Mouse (Mus musculus): ENCODE data around the gene Ephb1. TPM values are rescaled to one million over a fixed set of nuclear protein-coding genes. Genes with fewer than 3 reads are reported as not detected.

Ephb1 gene
- polyA plus RNA-seq, 1 experiment from 2014 or later = 12.8 TPM

GRCm38 (mm10) chr9:102355726-102356125 lies 1.2 kb upstream of the Ephb1 start:
- H3K9ac ChIP-seq (ENCODE audit: low read length) = no peak overlapping the region
- DNase-seq (ENCODE audit: low spot score) (no peak), ATAC-seq (replicated peaks; ENCODE audit: low FRiP score, low TSS enrichment, low read depth) (no peak)
- no peak overlapping the region for H3K4me2 ChIP-seq (ENCODE audit: low read length)
- peaks cover 59% of the 10 kb centered on the region for H3K27me3 ChIP-seq (replicated peaks; ENCODE audit: control insufficient read depth, insufficient read depth, low read length)
- H3K36me3 ChIP-seq (ENCODE audit: control insufficient read depth, insufficient read depth, low read length) = no peaks in the 10 kb centered on the region
- H3K27ac ChIP-seq (ENCODE audit: low read depth) = no peak overlapping the region
- H3K4me3 ChIP-seq (ENCODE audit: low read depth, low read length) = no peak overlapping the region
- no peaks in the 10 kb centered on the region for H3K9me3 ChIP-seq (ENCODE audit: control insufficient read depth, low read length)
- peaks cover 9% of the 10 kb centered on the region; the same call in 1 of the 2 replicates for H3K4me1 ChIP-seq (replicated peaks; ENCODE audit: control insufficient read depth, insufficient read depth, low read length)
- WGBS = 56% methylated on average over 3 of the region's 3 CpGs

- Histone ChIP-seq H3K27me3 (replicated peaks; ENCODE audit: control insufficient read depth, insufficient read depth, low read length) (peaks cover 74% of the 10 kb centered on the region), H3K27ac (ENCODE audit: low read depth) (no peak overlapping the region)
Observed at GRCm38 (mm10) chr9:102353636-102354491, 629 bp downstream of the Ephb1 start.

GRCm38 (mm10) chr9:102353056-102353635 lies 1.3 kb downstream of the Ephb1 start:
- ATAC-seq (replicated peaks; ENCODE audit: low FRiP score, low TSS enrichment, low read depth) (no peak), DNase-seq (ENCODE audit: low spot score) (peak; percentile 63)
- H3K4me2 ChIP-seq (ENCODE audit: low read length) = peak overlapping the region; percentile 92
- peak overlapping the region; percentile 55 for H3K4me3 ChIP-seq (ENCODE audit: low read depth, low read length)
- under 1% methylated on average over 38 of the region's 38 CpGs for WGBS
- peak overlapping the region; percentile 49 for H3K9ac ChIP-seq (ENCODE audit: low read length)
- peaks cover 81% of the 10 kb centered on the region for H3K27me3 ChIP-seq (replicated peaks; ENCODE audit: control insufficient read depth, insufficient read depth, low read length)
- H3K9me3 ChIP-seq (ENCODE audit: control insufficient read depth, low read length) = no peaks in the 10 kb centered on the region
- H3K36me3 ChIP-seq (ENCODE audit: control insufficient read depth, insufficient read depth, low read length) = no peaks in the 10 kb centered on the region
- H3K27ac ChIP-seq (ENCODE audit: low read depth) = no peak overlapping the region
- peaks cover 9% of the 10 kb centered on the region; the same call in 1 of the 2 replicates for H3K4me1 ChIP-seq (replicated peaks; ENCODE audit: control insufficient read depth, insufficient read depth, low read length)

More at GRCm38 (mm10) chr9:102353636-102354491, 629 bp downstream of the Ephb1 start:
- Histone ChIP-seq H3K9ac (ENCODE audit: low read length) (peak overlapping the region; percentile 49), H3K4me3 (ENCODE audit: low read depth, low read length) (peak overlapping the region; percentile 55), H3K9me3 (ENCODE audit: control insufficient read depth, low read length) (no peaks in the 10 kb centered on the region), H3K4me2 (ENCODE audit: low read length) (peak overlapping the region; percentile 92), H3K36me3 (ENCODE audit: control insufficient read depth, insufficient read depth, low read length) (no peaks in the 10 kb centered on the region), H3K4me1 (replicated peaks; ENCODE audit: control insufficient read depth, insufficient read depth, low read length) (peaks cover 9% of the 10 kb centered on the region; the same call in 1 of the 2 replicates)
- DNase-seq (ENCODE audit: low spot score) = peak; percentile 81
- under 1% methylated on average over 69 of the region's 70 CpGs for WGBS
- peak; percentile 56 for ATAC-seq (replicated peaks; ENCODE audit: low FRiP score, low TSS enrichment, low read depth)

- ATAC-seq (replicated peaks; ENCODE audit: low FRiP score, low TSS enrichment, low read depth) (no peak), DNase-seq (ENCODE audit: low spot score) (no peak)
- Histone ChIP-seq H3K4me3 (ENCODE audit: low read depth, low read length) (peak overlapping the region; percentile 55), H3K4me2 (ENCODE audit: low read length) (peak overlapping the region; percentile 92), H3K36me3 (ENCODE audit: control insufficient read depth, insufficient read depth, low read length) (no peaks in the 10 kb centered on the region), H3K9me3 (ENCODE audit: control insufficient read depth, low read length) (no peaks in the 10 kb centered on the region), H3K9ac (ENCODE audit: low read length) (no peak overlapping the region), H3K27ac (ENCODE audit: low read depth) (no peak overlapping the region), H3K27me3 (replicated peaks; ENCODE audit: control insufficient read depth, insufficient read depth, low read length) (peaks cover 85% of the 10 kb centered on the region), H3K4me1 (replicated peaks; ENCODE audit: control insufficient read depth, insufficient read depth, low read length) (peaks cover 9% of the 10 kb centered on the region; the same call in 1 of the 2 replicates)
- 4% methylated on average over 30 of the region's 30 CpGs for WGBS
Observed at GRCm38 (mm10) chr9:102352186-102353055, 2.1 kb downstream of the Ephb1 start.

GRCm38 (mm10) chr9:102351721-102352120 lies 2.8 kb downstream of the Ephb1 start:
- Histone ChIP-seq H3K4me1 (replicated peaks; ENCODE audit: control insufficient read depth, insufficient read depth, low read length) (peaks cover 9% of the 10 kb centered on the region; the same call in 1 of the 2 replicates), H3K4me2 (ENCODE audit: low read length) (peak overlapping the region; percentile 92; the same call in 1 of the 2 replicates), H3K9me3 (ENCODE audit: control insufficient read depth, low read length) (no peaks in the 10 kb centered on the region), H3K9ac (ENCODE audit: low read length) (no peak overlapping the region), H3K27ac (ENCODE audit: low read depth) (no peak overlapping the region), H3K27me3 (replicated peaks; ENCODE audit: control insufficient read depth, insufficient read depth, low read length) (peaks cover 80% of the 10 kb centered on the region), H3K4me3 (ENCODE audit: low read depth, low read length) (peak overlapping the region; percentile 55; the same call in 1 of the 2 replicates), H3K36me3 (ENCODE audit: control insufficient read depth, insufficient read depth, low read length) (no peaks in the 10 kb centered on the region)
- 9% methylated on average over 10 of the region's 10 CpGs for WGBS
- no peak for DNase-seq (ENCODE audit: low spot score)
- no peak for ATAC-seq (replicated peaks; ENCODE audit: low FRiP score, low TSS enrichment, low read depth)

- Histone ChIP-seq H3K36me3 (ENCODE audit: control insufficient read depth, insufficient read depth, low read length) (no peaks in the 10 kb centered on the region), H3K9me3 (ENCODE audit: control insufficient read depth, low read length) (no peaks in the 10 kb centered on the region), H3K4me1 (replicated peaks; ENCODE audit: control insufficient read depth, insufficient read depth, low read length) (peaks cover 9% of the 10 kb centered on the region; the same call in 1 of the 2 replicates), H3K27ac (ENCODE audit: low read depth) (no peak overlapping the region), H3K9ac (ENCODE audit: low read length) (no peak overlapping the region), H3K27me3 (replicated peaks; ENCODE audit: control insufficient read depth, insufficient read depth, low read length) (peaks cover 75% of the 10 kb centered on the region), H3K4me3 (ENCODE audit: low read depth, low read length) (no peak overlapping the region), H3K4me2 (ENCODE audit: low read length) (no peak overlapping the region)
- 49% methylated on average over 5 of the region's 5 CpGs for WGBS
- DNase-seq (ENCODE audit: low spot score) (no peak), ATAC-seq (replicated peaks; ENCODE audit: low FRiP score, low TSS enrichment, low read depth) (no peak)
Observed at GRCm38 (mm10) chr9:102351221-102351620, 3.3 kb downstream of the Ephb1 start.

- no peaks in the 10 kb centered on the region for H3K36me3 ChIP-seq (ENCODE audit: control insufficient read depth, insufficient read depth, low read length)
- DNase-seq (ENCODE audit: low spot score) = no peak
- no peak for ATAC-seq (replicated peaks; ENCODE audit: low FRiP score, low TSS enrichment, low read depth)
- peaks cover 69% of the 10 kb centered on the region for H3K27me3 ChIP-seq (replicated peaks; ENCODE audit: control insufficient read depth, insufficient read depth, low read length)
- no peak overlapping the region for H3K27ac ChIP-seq (ENCODE audit: low read depth)
- H3K4me2 ChIP-seq (ENCODE audit: low read length) = no peak overlapping the region
- H3K9ac ChIP-seq (ENCODE audit: low read length) = no peak overlapping the region
- no peaks in the 10 kb centered on the region for H3K9me3 ChIP-seq (ENCODE audit: control insufficient read depth, low read length)
- no peak overlapping the region for H3K4me3 ChIP-seq (ENCODE audit: low read depth, low read length)
- 85% methylated on average over 6 of the region's 6 CpGs for WGBS
- peaks cover 9% of the 10 kb centered on the region; the same call in 1 of the 2 replicates for H3K4me1 ChIP-seq (replicated peaks; ENCODE audit: control insufficient read depth, insufficient read depth, low read length)
Observed at GRCm38 (mm10) chr9:102350696-102351095, 3.8 kb downstream of the Ephb1 start.

GRCm38 (mm10) chr9:102350076-102350475 lies 4.4 kb downstream of the Ephb1 start:
- Histone ChIP-seq H3K27me3 (replicated peaks; ENCODE audit: control insufficient read depth, insufficient read depth, low read length) (peaks cover 63% of the 10 kb centered on the region), H3K27ac (ENCODE audit: low read depth) (no peak overlapping the region), H3K9ac (ENCODE audit: low read length) (no peak overlapping the region), H3K4me1 (replicated peaks; ENCODE audit: control insufficient read depth, insufficient read depth, low read length) (peaks cover 9% of the 10 kb centered on the region; the same call in 1 of the 2 replicates), H3K4me3 (ENCODE audit: low read depth, low read length) (no peak overlapping the region), H3K9me3 (ENCODE audit: control insufficient read depth, low read length) (no peaks in the 10 kb centered on the region), H3K4me2 (ENCODE audit: low read length) (no peak overlapping the region), H3K36me3 (ENCODE audit: control insufficient read depth, insufficient read depth, low read length) (no peaks in the 10 kb centered on the region)
- DNase-seq (ENCODE audit: low spot score) = peak; percentile 23
- 79% methylated on average over 6 of the region's 6 CpGs for WGBS
- ATAC-seq (replicated peaks; ENCODE audit: low FRiP score, low TSS enrichment, low read depth) = no peak
